Mouse (Mus musculus) cerebellum, adult 2 months (tissue): Measurements from ENCODE around the gene Lyrm7.
"Not testable (repeated sequence)": the region's sequence is repeated elsewhere in the genome, so short reads cannot be mapped to it uniquely, and the experiment has no call there.

Experiments used
- CTCF ChIP-seq: fragments of 200-500 bp; IDR thresholded peaks from 2 replicates; pipeline ENCODE4 v1.5.1; 2011; ENCODE audit warnings: low read depth, mild to moderate bottlenecking, control low read depth, low read length, moderate library complexity, borderline replicate concordance; ENCODE audit not compliant: insufficient read depth
- POLR2A ChIP-seq: fragments of 200-500 bp; IDR thresholded peaks from 2 replicates; pipeline ENCODE4 v1.6.1; 2011; ENCODE audit warnings: low read length, control low read depth, borderline replicate concordance; ENCODE audit not compliant: insufficient read depth

DNA sequence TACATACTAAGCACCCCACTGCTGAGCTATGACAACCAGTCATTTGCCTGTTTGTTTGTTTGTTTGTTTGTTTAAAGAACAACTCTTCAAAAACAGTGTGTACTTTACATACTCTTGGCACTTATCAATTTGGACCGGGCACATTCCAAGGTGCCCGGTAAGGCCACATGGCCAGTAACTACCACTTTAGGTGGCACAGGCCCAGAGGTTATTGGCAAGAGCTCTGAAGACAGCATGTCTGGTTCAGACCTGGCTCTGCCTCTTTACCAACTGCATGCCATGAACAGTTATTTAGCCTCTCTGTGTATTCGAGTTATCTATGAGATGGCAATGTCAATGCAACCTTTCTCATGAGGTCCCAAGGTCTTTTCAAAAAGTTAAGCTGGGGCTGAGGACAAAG, 35.9 kb upstream of the Lyrm7 start:
- not testable (repeated sequence) for TF ChIP-seq POLR2A, CTCF
